Mouse (Mus musculus): ENCODE results near the gene Rps28. TPM values are rescaled to one million over a fixed set of nuclear protein-coding genes. Genes with fewer than 3 reads are reported as not detected.
"Not testable (repeated sequence)": the region's sequence is repeated elsewhere in the genome, so short reads cannot be mapped to it uniquely, and the experiment has no call there.

The Rps28 gene
- polyA plus RNA-seq (2014; fragmentation: Nextera tagmentation; extraction: Ambion mirVana), result 654 and 701 TPM in 2 replicates

- H3K4me1 ChIP-seq (ENCODE audit: control insufficient read depth, insufficient read depth, low read length), result peaks cover 6% of the 10 kb centered on the region
- H3K9me3 ChIP-seq (replicated peaks; ENCODE audit: control insufficient read depth, low read length), result no peaks in the 10 kb centered on the region
- H3K27me3 ChIP-seq (ENCODE audit: control insufficient read depth, insufficient read depth, low read length), result no peaks in the 10 kb centered on the region
- under 1% methylated on average over 51 of the region's 51 CpGs for WGBS (ENCODE audit: insufficient replicate concordance)
- H3K36me3 ChIP-seq (ENCODE audit: control insufficient read depth, insufficient read depth, low read length), result peaks cover 22% of the 10 kb centered on the region
- peak within 1 kb of the TSS; percentile 83 for H3K4me2 ChIP-seq
- H3K9ac ChIP-seq (ENCODE audit: low read depth, low read length), result peak within 1 kb of the TSS; percentile 93
- peak within 1 kb of the TSS; percentile 74 for H3K27ac ChIP-seq (ENCODE audit: low read depth, low read length)
- peak within 1 kb of the TSS; percentile 74 for H3K4me3 ChIP-seq (ENCODE audit: low read depth, low read length)
- peak; percentile 89 for ATAC-seq (replicated peaks; ENCODE audit: insufficient number of reproducible peaks, low FRiP score, low TSS enrichment)
Observed at GRCm38 (mm10) chr17:33824084-33824996, at the start of gene Rps28, which contains the start of gene Ndufa7. Rps28 (minus strand) TSS chr17:33824562. Ndufa7 (plus strand) TSS chr17:33824572.

- not testable (repeated sequence) for H3K4me1 ChIP-seq (ENCODE audit: control insufficient read depth, insufficient read depth, low read length); H3K4me3 ChIP-seq (ENCODE audit: low read depth, low read length); H3K36me3 ChIP-seq (ENCODE audit: control insufficient read depth, insufficient read depth, low read length); H3K9ac ChIP-seq (ENCODE audit: low read depth, low read length); ATAC-seq (replicated peaks; ENCODE audit: insufficient number of reproducible peaks, low FRiP score, low TSS enrichment); H3K27ac ChIP-seq (ENCODE audit: low read depth, low read length); H3K4me2 ChIP-seq; H3K27me3 ChIP-seq (ENCODE audit: control insufficient read depth, insufficient read depth, low read length); H3K9me3 ChIP-seq (replicated peaks; ENCODE audit: control insufficient read depth, low read length)
- WGBS (ENCODE audit: insufficient replicate concordance), result 90% methylated on average over 3 of the region's 12 CpGs
Observed at GRCm38 (mm10) chr17:33873537-33873936, 49.2 kb upstream of the Rps28 start, which contains the start of gene Gm7029. Gm7029 (plus strand) TSS chr17:33873837.

GRCm38 (mm10) chr17:33865330-33866030 is 41.1 kb upstream of the Rps28 start:
- peak overlapping the region; percentile 29; the same call in 1 of the 2 replicates for H3K4me2 ChIP-seq
- no peaks in the 10 kb centered on the region for H3K4me1 ChIP-seq (ENCODE audit: control insufficient read depth, insufficient read depth, low read length)
- 26% methylated on average over 9 of the region's 9 CpGs for WGBS (ENCODE audit: insufficient replicate concordance)
- no peak overlapping the region for H3K27ac ChIP-seq (ENCODE audit: low read depth, low read length)
- no peak overlapping the region for H3K4me3 ChIP-seq (ENCODE audit: low read depth, low read length)
- ATAC-seq (replicated peaks; ENCODE audit: insufficient number of reproducible peaks, low FRiP score, low TSS enrichment), result no peak
- H3K36me3 ChIP-seq (ENCODE audit: control insufficient read depth, insufficient read depth, low read length), result no peaks in the 10 kb centered on the region
- H3K9ac ChIP-seq (ENCODE audit: low read depth, low read length), result no peak overlapping the region
- no peaks in the 10 kb centered on the region for H3K9me3 ChIP-seq (replicated peaks; ENCODE audit: control insufficient read depth, low read length)
- H3K27me3 ChIP-seq (ENCODE audit: control insufficient read depth, insufficient read depth, low read length), result no peaks in the 10 kb centered on the region

GRCm38 (mm10) chr17:33857816-33858215 is 33.5 kb upstream of the Rps28 start:
- no peaks in the 10 kb centered on the region for H3K36me3 ChIP-seq (ENCODE audit: control insufficient read depth, insufficient read depth, low read length)
- no peak overlapping the region for H3K27ac ChIP-seq (ENCODE audit: low read depth, low read length)
- H3K27me3 ChIP-seq (ENCODE audit: control insufficient read depth, insufficient read depth, low read length), result no peaks in the 10 kb centered on the region
- H3K4me2 ChIP-seq, result no peak overlapping the region
- H3K9me3 ChIP-seq (replicated peaks; ENCODE audit: control insufficient read depth, low read length), result no peaks in the 10 kb centered on the region
- WGBS (ENCODE audit: insufficient replicate concordance), result 75% methylated on average over 4 of the region's 4 CpGs
- H3K4me3 ChIP-seq (ENCODE audit: low read depth, low read length), result no peak overlapping the region
- no peaks in the 10 kb centered on the region for H3K4me1 ChIP-seq (ENCODE audit: control insufficient read depth, insufficient read depth, low read length)
- ATAC-seq (replicated peaks; ENCODE audit: insufficient number of reproducible peaks, low FRiP score, low TSS enrichment), result no peak
- no peak overlapping the region for H3K9ac ChIP-seq (ENCODE audit: low read depth, low read length)

GRCm38 (mm10) chr17:33851331-33851730 is 27.0 kb upstream of the Rps28 start:
- WGBS (ENCODE audit: insufficient replicate concordance), result 59% methylated on average over 1 of the region's 1 CpGs
- H3K9me3 ChIP-seq (replicated peaks; ENCODE audit: control insufficient read depth, low read length), result no peaks in the 10 kb centered on the region
- H3K4me2 ChIP-seq, result no peak overlapping the region
- no peaks in the 10 kb centered on the region for H3K27me3 ChIP-seq (ENCODE audit: control insufficient read depth, insufficient read depth, low read length)
- ATAC-seq (replicated peaks; ENCODE audit: insufficient number of reproducible peaks, low FRiP score, low TSS enrichment), result no peak
- no peak overlapping the region for H3K4me3 ChIP-seq (ENCODE audit: low read depth, low read length)
- no peak overlapping the region for H3K27ac ChIP-seq (ENCODE audit: low read depth, low read length)
- H3K9ac ChIP-seq (ENCODE audit: low read depth, low read length), result no peak overlapping the region
- 0 out of 2 replicates have a peak, but pooled peaks cover 3% of the 10 kb centered on the region for H3K36me3 ChIP-seq (ENCODE audit: control insufficient read depth, insufficient read depth, low read length)
- no peaks in the 10 kb centered on the region for H3K4me1 ChIP-seq (ENCODE audit: control insufficient read depth, insufficient read depth, low read length)

- ATAC-seq (replicated peaks; ENCODE audit: insufficient number of reproducible peaks, low FRiP score, low TSS enrichment), result no peak
- H3K9me3 ChIP-seq (replicated peaks; ENCODE audit: control insufficient read depth, low read length), result no peaks in the 10 kb centered on the region
- no peak overlapping the region for H3K9ac ChIP-seq (ENCODE audit: low read depth, low read length)
- H3K4me1 ChIP-seq (ENCODE audit: control insufficient read depth, insufficient read depth, low read length), result peaks cover 11% of the 10 kb centered on the region
- H3K4me2 ChIP-seq, result no peak overlapping the region
- H3K27ac ChIP-seq (ENCODE audit: low read depth, low read length), result no peak overlapping the region
- no peak overlapping the region for H3K4me3 ChIP-seq (ENCODE audit: low read depth, low read length)
- no peaks in the 10 kb centered on the region for H3K27me3 ChIP-seq (ENCODE audit: control insufficient read depth, insufficient read depth, low read length)
- H3K36me3 ChIP-seq (ENCODE audit: control insufficient read depth, insufficient read depth, low read length), result 0 out of 2 replicates have a peak, but pooled peaks cover 3% of the 10 kb centered on the region
- 63% methylated on average over 8 of the region's 8 CpGs for WGBS (ENCODE audit: insufficient replicate concordance)
Observed at GRCm38 (mm10) chr17:33848139-33848538, 23.8 kb upstream of the Rps28 start.

GRCm38 (mm10) chr17:33844196-33844595 is 19.8 kb upstream of the Rps28 start:
- Histone ChIP-seq H3K27ac (ENCODE audit: low read depth, low read length) (no peak overlapping the region), H3K36me3 (ENCODE audit: control insufficient read depth, insufficient read depth, low read length) (0 out of 2 replicates have a peak, but pooled peaks cover 3% of the 10 kb centered on the region), H3K4me2 (peak overlapping the region; percentile 90; the same call in 1 of the 2 replicates), H3K9ac (ENCODE audit: low read depth, low read length) (0 out of 2 replicates have a peak overlapping the region, but pooled peaks have one; percentile 17), H3K4me1 (ENCODE audit: control insufficient read depth, insufficient read depth, low read length) (peaks cover 11% of the 10 kb centered on the region), H3K4me3 (ENCODE audit: low read depth, low read length) (no peak overlapping the region), H3K9me3 (replicated peaks; ENCODE audit: control insufficient read depth, low read length) (no peaks in the 10 kb centered on the region), H3K27me3 (ENCODE audit: control insufficient read depth, insufficient read depth, low read length) (no peaks in the 10 kb centered on the region)
- ATAC-seq (replicated peaks; ENCODE audit: insufficient number of reproducible peaks, low FRiP score, low TSS enrichment), result no peak
- WGBS (ENCODE audit: insufficient replicate concordance), result 79% methylated on average over 1 of the region's 1 CpGs

GRCm38 (mm10) chr17:33842966-33843795 is 18.8 kb upstream of the Rps28 start, which contains the start of gene Cd320:
Cd320 (plus strand) TSS chr17:33843091.
- no peaks in the 10 kb centered on the region for H3K9me3 ChIP-seq (replicated peaks; ENCODE audit: control insufficient read depth, low read length)
- peak within 1 kb of the TSS; percentile 90 for H3K4me2 ChIP-seq
- peaks cover 11% of the 10 kb centered on the region for H3K4me1 ChIP-seq (ENCODE audit: control insufficient read depth, insufficient read depth, low read length)
- no peaks in the 10 kb centered on the region for H3K27me3 ChIP-seq (ENCODE audit: control insufficient read depth, insufficient read depth, low read length)
- peak within 1 kb of the TSS; percentile 22; the same call in 1 of the 2 replicates for H3K27ac ChIP-seq (ENCODE audit: low read depth, low read length)
- peak within 1 kb of the TSS; percentile 95 for H3K4me3 ChIP-seq (ENCODE audit: low read depth, low read length)
- peak; percentile 86 for ATAC-seq (replicated peaks; ENCODE audit: insufficient number of reproducible peaks, low FRiP score, low TSS enrichment)
- H3K9ac ChIP-seq (ENCODE audit: low read depth, low read length), result peak within 1 kb of the TSS; percentile 79
- WGBS (ENCODE audit: insufficient replicate concordance), result under 1% methylated on average over 45 of the region's 45 CpGs
- H3K36me3 ChIP-seq (ENCODE audit: control insufficient read depth, insufficient read depth, low read length), result 0 out of 2 replicates have a peak, but pooled peaks cover 3% of the 10 kb centered on the region
